Mouse (Mus musculus) stomach, postnatal 0 days (tissue): ENCODE results near the gene Fsd1l. TPM values are rescaled to one million over a fixed set of nuclear protein-coding genes. Genes with fewer than 3 reads are reported as not detected.

Experiments
- ATAC-seq: fragments of 200-750 bp; cut with Nextera tagmentation; 2 replicates; pipeline ENCODE4 v1.8.0; 2017; ENCODE audit not compliant: low FRiP score, low TSS enrichment
- DNase-seq: peaks from one replicate; pipeline ENCODE4 v3.0.0-alpha.2; 2016; ENCODE audit warnings: low spot score
- H3K27ac ChIP-seq: fragments of 300-500 bp; sonication (generic); replicated peaks from 2 replicates; pipeline ENCODE4 v1.5.1; 2014; ENCODE audit warnings: mild to moderate bottlenecking, control low read depth
- H3K27me3 ChIP-seq: fragments of 300-500 bp; sonication (generic); 2 replicates; pipeline ENCODE4 v1.6.1; 2014; ENCODE audit warnings: low read length; ENCODE audit not compliant: control insufficient read depth, insufficient read depth
- H3K36me3 ChIP-seq: fragments of 300-500 bp; sonication (generic); 2 replicates; pipeline ENCODE4 v1.6.1; 2014; ENCODE audit warnings: low read length, mixed read lengths; ENCODE audit not compliant: control insufficient read depth, insufficient read depth
- H3K4me1 ChIP-seq: fragments of 300-500 bp; sonication (generic); replicated peaks from 2 replicates; pipeline ENCODE4 v1.6.1; 2014; ENCODE audit warnings: antibody characterized with exemption; ENCODE audit not compliant: control insufficient read depth, insufficient read depth
- H3K4me2 ChIP-seq: fragments of 300-500 bp; sonication (generic); replicated peaks from 2 replicates; pipeline ENCODE4 v1.6.1; 2014; ENCODE audit warnings: low read depth, mild to moderate bottlenecking, control low read depth, moderate library complexity
- H3K4me3 ChIP-seq: fragments of 300-500 bp; sonication (generic); 2 replicates; pipeline ENCODE4 v1.5.1; 2014; ENCODE audit warnings: low read depth, low read length, control low read depth
- H3K9ac ChIP-seq: fragments of 300-500 bp; sonication (generic); 2 replicates; pipeline ENCODE4 v1.6.1; 2014; ENCODE audit warnings: mild to moderate bottlenecking, low read length, control low read depth, mixed read lengths
- H3K9me3 ChIP-seq: fragments of 300-500 bp; sonication (generic); 2 replicates; pipeline ENCODE4 v1.6.1; 2016; ENCODE audit warnings: low read length; ENCODE audit not compliant: control insufficient read depth
- CTCF ChIP-seq: IDR thresholded peaks from 2 replicates; pipeline ENCODE4 v1.5.1; 2016; ENCODE audit warnings: antibody characterized with exemption, low read depth, mild to moderate bottlenecking, moderate library complexity
- EP300 ChIP-seq: optimal IDR thresholded peaks from 2 replicates; pipeline ENCODE3; 2016; ENCODE audit warnings: antibody characterized with exemption
- WGBS: fragments of 180-500 bp; shearing (Covaris S2); extraction: QIAGEN DNeasy Blood & Tissue Kit; methylation state at CpG from one replicate; pipeline ENCODE4 v1.1.7; 2014; 5-methylcytosine and 5-hydroxymethylcytosine counted together
- polyA plus RNA-seq: library from polyadenylated mRNA; unstranded; fragments of >200 nt; fragmentation: Nextera tagmentation; extraction: Ambion mirVana; gene quantifications from 2 replicates; pipeline ENCODE4 v1.2.1, GENCODE M21; 2015

Fsd1l gene
- polyA plus RNA-seq = 3.4 and 3.5 TPM in 2 replicates

DNA sequence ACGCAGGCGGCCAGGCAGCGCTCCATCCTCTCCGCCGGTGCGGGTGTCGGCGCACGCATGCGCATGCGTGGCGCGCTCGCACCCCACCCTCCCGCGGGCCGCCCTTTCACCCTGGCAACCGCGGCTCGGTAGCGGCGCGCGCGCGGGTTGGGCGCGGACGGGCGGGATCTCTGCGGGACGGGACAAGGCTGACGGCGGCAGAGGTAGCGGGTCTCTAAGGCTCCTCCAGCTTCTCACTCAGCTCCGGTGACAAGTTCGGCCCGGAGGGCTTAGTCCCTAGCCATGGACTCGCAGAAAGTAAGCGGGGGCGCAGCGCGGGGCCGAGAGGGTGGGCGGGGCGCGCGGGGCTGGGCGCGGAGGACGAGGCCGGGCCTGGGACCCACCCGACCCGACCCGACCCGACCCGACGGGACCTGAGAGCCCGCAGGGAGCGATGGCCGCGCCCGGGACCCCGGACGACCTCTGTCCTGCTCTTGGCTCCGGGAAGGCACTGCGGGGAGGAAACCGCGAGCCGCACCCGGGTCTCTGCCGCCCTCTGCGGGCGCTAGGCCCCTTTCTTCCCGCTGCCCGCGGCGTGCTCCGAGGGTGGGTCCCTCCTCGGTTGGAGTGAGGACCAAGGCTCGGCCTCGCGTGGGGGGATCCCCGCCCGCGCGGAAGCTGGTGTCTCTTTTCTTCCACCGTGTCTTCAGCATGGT is at the start of gene Fsd1l:
Gene Fsd1l (plus strand): TSS at position 156 of the 695 bp plus-strand sequence.
- TF ChIP-seq CTCF (peak; percentile 63), EP300 (no peak)
- no peaks in the 10 kb centered on the region for H3K9me3 ChIP-seq
- peak; percentile 88 for ATAC-seq
- peak; percentile 82 for DNase-seq
- no peaks in the 10 kb centered on the region for H3K36me3 ChIP-seq
- peak within 1 kb of the TSS; percentile 78 for H3K4me3 ChIP-seq
- peak within 1 kb of the TSS; percentile 80 for H3K9ac ChIP-seq
- H3K27ac ChIP-seq = peak within 1 kb of the TSS; percentile 69
- under 1% methylated on average over 57 of the region's 88 CpGs for WGBS
- H3K4me1 ChIP-seq = no peaks in the 10 kb centered on the region
- H3K4me2 ChIP-seq = peak within 1 kb of the TSS; percentile 88
- no peaks in the 10 kb centered on the region for H3K27me3 ChIP-seq

DNA sequence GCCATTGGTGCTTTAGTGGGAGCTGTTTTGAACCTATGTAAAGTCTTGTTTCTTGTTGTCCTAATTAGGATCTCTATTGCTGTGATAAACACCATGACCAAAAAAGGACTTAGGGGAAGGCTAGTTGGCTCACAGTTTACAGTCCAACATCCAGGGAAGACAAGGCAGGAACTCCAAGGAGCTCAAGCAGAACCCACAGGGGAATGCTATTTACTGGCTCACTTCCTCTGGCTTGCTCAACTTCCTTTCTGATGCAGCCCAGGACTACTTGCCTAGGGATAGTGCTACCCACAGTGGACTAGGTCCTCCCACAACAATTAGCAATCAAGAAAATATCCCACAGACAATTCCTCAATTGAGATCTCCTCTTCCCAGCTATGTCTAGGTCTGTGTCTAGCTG is 43.6 kb upstream of the Fsd1l start:
- TF ChIP-seq EP300 (no peak), CTCF (no peak)
- Histone ChIP-seq H3K36me3 (no peaks in the 10 kb centered on the region), H3K4me2 (no peak overlapping the region), H3K27ac (no peak overlapping the region), H3K4me3 (no peak overlapping the region), H3K9ac (no peak overlapping the region), H3K4me1 (no peaks in the 10 kb centered on the region), H3K9me3 (no peaks in the 10 kb centered on the region), H3K27me3 (no peaks in the 10 kb centered on the region)
- DNase-seq (no peak), ATAC-seq (no peak)

DNA sequence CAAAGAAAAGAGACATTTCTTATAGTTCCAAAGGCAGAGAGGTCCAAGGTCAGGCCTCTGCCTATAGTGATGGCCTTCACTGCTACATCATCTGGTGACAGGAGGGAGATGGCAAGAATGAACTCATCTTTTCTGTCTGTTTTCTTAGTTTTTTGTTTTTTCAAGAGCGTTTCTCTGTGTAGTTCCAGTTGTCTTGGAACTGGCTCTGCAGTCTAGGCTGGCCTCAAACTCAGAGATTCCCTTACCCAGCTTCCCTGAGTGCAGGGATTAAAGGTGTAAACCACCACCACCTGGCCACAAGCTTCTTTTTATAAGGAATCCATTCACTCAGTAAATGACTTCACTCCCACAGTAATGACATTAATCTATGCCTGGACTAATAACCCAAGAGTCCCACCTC is 42.3 kb upstream of the Fsd1l start:
- Histone ChIP-seq H3K36me3 (no peaks in the 10 kb centered on the region), H3K9me3 (no peaks in the 10 kb centered on the region), H3K4me3 (no peak overlapping the region), H3K4me2 (no peak overlapping the region), H3K27ac (no peak overlapping the region), H3K4me1 (no peaks in the 10 kb centered on the region), H3K9ac (no peak overlapping the region), H3K27me3 (no peaks in the 10 kb centered on the region)
- DNase-seq = no peak
- WGBS = 91% methylated on average over 1 of the region's 1 CpGs
- ATAC-seq = no peak
- TF ChIP-seq CTCF (no peak), EP300 (no peak)

DNA sequence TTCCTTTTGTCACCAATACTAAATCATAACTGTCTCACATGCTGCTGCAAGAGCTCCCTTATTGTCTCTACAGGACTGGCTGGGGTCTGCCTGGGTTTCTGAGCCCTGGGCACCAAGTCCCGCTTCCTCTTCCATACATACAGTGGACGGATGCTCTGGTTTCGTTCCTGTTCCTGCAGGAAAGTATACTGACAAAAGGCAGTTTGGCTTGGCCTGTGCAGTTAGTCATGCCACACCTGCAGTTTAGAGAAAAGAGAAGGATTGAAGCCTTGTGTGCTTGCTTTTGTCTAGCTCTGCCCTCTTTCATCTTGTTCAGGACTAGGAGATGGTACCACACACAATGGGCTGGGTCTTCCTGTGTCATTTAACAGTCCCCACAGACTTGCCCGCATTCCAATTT is 41.8 kb upstream of the Fsd1l start:
- no peaks in the 10 kb centered on the region for H3K4me1 ChIP-seq
- no peaks in the 10 kb centered on the region for H3K9me3 ChIP-seq
- no peaks in the 10 kb centered on the region for H3K36me3 ChIP-seq
- no peak for TF ChIP-seq EP300
- no peak for ATAC-seq
- 73% methylated on average over 4 of the region's 4 CpGs for WGBS
- H3K27me3 ChIP-seq = no peaks in the 10 kb centered on the region
- DNase-seq = no peak
- no peak overlapping the region for H3K4me3 ChIP-seq
- H3K9ac ChIP-seq = no peak overlapping the region
- H3K27ac ChIP-seq = no peak overlapping the region
- H3K4me2 ChIP-seq = no peak overlapping the region

DNA sequence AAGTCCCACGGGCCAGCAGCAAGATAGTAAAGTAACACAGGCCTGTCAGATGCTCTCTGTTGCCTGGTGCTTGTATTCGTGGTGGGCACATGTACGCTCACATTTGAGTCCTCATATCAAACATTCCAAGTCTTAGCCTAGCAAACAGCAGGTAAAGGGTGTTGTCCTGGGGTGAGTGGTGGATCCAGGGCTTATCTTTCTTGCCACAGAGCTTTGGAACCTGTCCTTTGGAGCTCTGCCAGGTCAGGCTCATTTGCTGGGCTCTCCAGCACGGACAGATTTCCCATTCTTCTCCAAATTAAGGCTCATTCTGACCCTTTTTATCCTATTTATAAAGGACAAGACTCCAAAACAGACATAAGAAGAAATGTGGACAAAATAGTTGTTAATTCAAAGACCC is 41.1 kb upstream of the Fsd1l start:
- Histone ChIP-seq H3K27ac (no peak overlapping the region), H3K36me3 (no peaks in the 10 kb centered on the region), H3K4me3 (no peak overlapping the region), H3K9ac (no peak overlapping the region), H3K27me3 (no peaks in the 10 kb centered on the region), H3K4me2 (no peak overlapping the region), H3K4me1 (no peaks in the 10 kb centered on the region), H3K9me3 (no peaks in the 10 kb centered on the region)
- peak; percentile 22 for DNase-seq
- 46% methylated on average over 4 of the region's 4 CpGs for WGBS
- TF ChIP-seq EP300 (no peak), CTCF (no peak)
- ATAC-seq = no peak

DNA sequence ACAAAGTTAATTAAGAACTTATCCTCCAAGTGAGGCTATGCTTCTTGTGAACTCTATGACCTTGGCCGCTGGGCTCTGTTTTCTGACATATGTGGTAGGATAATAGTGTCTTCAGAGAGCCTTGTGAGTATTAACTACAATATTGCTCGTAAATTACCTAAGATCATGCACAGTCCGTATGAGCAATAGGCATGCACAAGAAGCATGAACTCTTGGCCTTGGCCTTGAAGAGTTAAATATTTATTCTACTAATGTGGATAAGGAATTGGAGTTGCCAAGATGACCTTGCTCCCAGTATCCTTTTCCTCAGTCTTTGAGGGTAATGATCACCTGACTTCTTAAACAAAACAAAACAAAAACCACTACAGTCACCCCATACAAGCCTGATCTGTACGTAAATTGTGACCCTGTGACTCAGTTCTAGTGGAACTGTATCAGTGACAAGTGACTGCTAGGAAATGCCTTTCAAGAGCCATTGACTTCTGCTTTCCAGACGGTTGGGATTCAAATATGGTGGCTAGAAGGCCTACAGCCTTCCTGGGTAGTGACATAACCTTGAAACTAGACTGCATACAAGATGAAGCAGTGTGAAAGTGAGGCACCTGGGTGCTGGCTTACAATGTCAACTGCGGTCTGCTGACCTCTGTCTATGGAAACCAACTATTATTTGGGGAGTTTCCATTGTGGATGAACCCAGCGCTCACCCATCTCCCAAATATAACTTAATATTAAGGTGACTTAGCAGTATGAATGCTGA is 40.4 kb upstream of the Fsd1l start:
- no peak overlapping the region for H3K4me2 ChIP-seq
- no peak overlapping the region for H3K9ac ChIP-seq
- DNase-seq (no peak), ATAC-seq (peak; percentile 53)
- H3K4me3 ChIP-seq = no peak overlapping the region
- no peaks in the 10 kb centered on the region for H3K36me3 ChIP-seq
- 74% methylated on average over 7 of the region's 7 CpGs for WGBS
- no peaks in the 10 kb centered on the region for H3K9me3 ChIP-seq
- no peak overlapping the region for H3K27ac ChIP-seq
- no peaks in the 10 kb centered on the region for H3K27me3 ChIP-seq
- H3K4me1 ChIP-seq = no peaks in the 10 kb centered on the region
- TF ChIP-seq CTCF (no peak), EP300 (no peak)
